Mouse (Mus musculus) intestine, postnatal 0 days (tissue): ENCODE data around the gene Hivep3. TPM values are rescaled to one million over a fixed set of nuclear protein-coding genes. Genes with fewer than 3 reads are reported as not detected.

Source experiments
- ATAC-seq: fragments of 200-750 bp; cut with Nextera tagmentation; 2 replicates; pipeline ENCODE4 v1.8.0; 2017; ENCODE audit warnings: mild to moderate bottlenecking, moderate TSS enrichment, moderate library complexity
- H3K27ac ChIP-seq: fragments of 300-500 bp; sonication (generic); 2 replicates; pipeline ENCODE4 v1.5.1; 2014; ENCODE audit warnings: mild to moderate bottlenecking, low read depth, low read length, moderate library complexity
- H3K27me3 ChIP-seq: fragments of 300-500 bp; sonication (generic); replicated peaks from 2 replicates; pipeline ENCODE4 v1.6.1; 2014; ENCODE audit warnings: low read length, mixed read lengths; ENCODE audit not compliant: control insufficient read depth, insufficient read depth
- H3K36me3 ChIP-seq: fragments of 300-500 bp; sonication (generic); 2 replicates; pipeline ENCODE4 v1.6.1; 2014; ENCODE audit warnings: mild to moderate bottlenecking, moderate library complexity; ENCODE audit not compliant: control insufficient read depth, insufficient read depth
- H3K4me1 ChIP-seq: fragments of 300-500 bp; sonication (generic); replicated peaks from 2 replicates; pipeline ENCODE4 v1.6.1; 2014; ENCODE audit warnings: antibody characterized with exemption, low read length, mixed read lengths; ENCODE audit not compliant: control insufficient read depth, insufficient read depth
- H3K4me2 ChIP-seq: fragments of 300-500 bp; sonication (generic); replicated peaks from 2 replicates; pipeline ENCODE4 v1.6.1; 2014; ENCODE audit warnings: low read depth, mild to moderate bottlenecking, moderate library complexity
- H3K4me3 ChIP-seq: fragments of 300-500 bp; sonication (generic); 2 replicates; pipeline ENCODE4 v1.5.1; 2014; ENCODE audit warnings: low read depth, low read length
- H3K9ac ChIP-seq: fragments of 300-500 bp; sonication (generic); 2 replicates; pipeline ENCODE4 v1.6.1; 2014; ENCODE audit warnings: mild to moderate bottlenecking, low read depth, low read length
- H3K9me3 ChIP-seq: fragments of 300-500 bp; sonication (generic); 2 replicates; pipeline ENCODE4 v1.6.1; 2016; ENCODE audit warnings: mixed run types; ENCODE audit not compliant: control insufficient read depth
- CTCF ChIP-seq: sonication (generic); IDR thresholded peaks from 2 replicates; pipeline ENCODE4 v1.5.1; 2016; ENCODE audit warnings: low read depth, mild to moderate bottlenecking, control low read depth, antibody characterized with exemption, moderate library complexity
- WGBS: fragments of 180-500 bp; shearing (Covaris S2); extraction: QIAGEN DNeasy Blood & Tissue Kit; methylation state at CpG from one replicate; pipeline ENCODE4 v1.1.7; 2014; 5-methylcytosine and 5-hydroxymethylcytosine counted together
- polyA plus RNA-seq: library from polyadenylated mRNA; unstranded; fragments of >200 nt; fragmentation: Nextera tagmentation; extraction: Ambion mirVana; gene quantifications from 2 replicates; pipeline ENCODE4 v1.2.1, GENCODE M21; 2015

The Hivep3 gene
- polyA plus RNA-seq, 1 experiment from 2014 or later: 4.1 TPM

- H3K27me3 ChIP-seq: no peaks in the 10 kb centered on the region
- no peak overlapping the region for H3K4me3 ChIP-seq
- no peak overlapping the region for H3K9ac ChIP-seq
- ATAC-seq: no peak
- H3K9me3 ChIP-seq: no peaks in the 10 kb centered on the region
- TF ChIP-seq CTCF: no peak
- WGBS: 61% methylated on average over 9 of the region's 9 CpGs
- H3K4me2 ChIP-seq: no peak overlapping the region
- no peaks in the 10 kb centered on the region for H3K4me1 ChIP-seq
- H3K27ac ChIP-seq: no peak overlapping the region
- no peaks in the 10 kb centered on the region for H3K36me3 ChIP-seq
These were observed 320.6 kb downstream of the Hivep3 start for GRCm38 (mm10) chr4:120054145-120054544.

GRCm38 (mm10) chr4:120056451-120056850, 322.9 kb downstream of the Hivep3 start:
- Histone ChIP-seq H3K36me3 (no peaks in the 10 kb centered on the region), H3K4me2 (no peak overlapping the region), H3K4me3 (no peak overlapping the region), H3K9me3 (no peaks in the 10 kb centered on the region), H3K9ac (no peak overlapping the region), H3K4me1 (no peaks in the 10 kb centered on the region), H3K27ac (no peak overlapping the region), H3K27me3 (no peaks in the 10 kb centered on the region)
- ATAC-seq: no peak
- no peak for TF ChIP-seq CTCF
- WGBS: 91% methylated on average over 9 of the region's 9 CpGs

- Histone ChIP-seq H3K27me3 (no peaks in the 10 kb centered on the region), H3K36me3 (no peaks in the 10 kb centered on the region), H3K4me3 (no peak overlapping the region), H3K9ac (no peak overlapping the region), H3K4me2 (no peak overlapping the region), H3K4me1 (no peaks in the 10 kb centered on the region), H3K27ac (no peak overlapping the region), H3K9me3 (no peaks in the 10 kb centered on the region)
- WGBS: 75% methylated on average over 8 of the region's 8 CpGs
- 0 out of 2 replicates have a peak, but pooled peaks have one; percentile 15 for TF ChIP-seq CTCF
- ATAC-seq: no peak
These were observed 323.9 kb downstream of the Hivep3 start for GRCm38 (mm10) chr4:120057529-120057928.

GRCm38 (mm10) chr4:120058157-120058556, 324.6 kb downstream of the Hivep3 start:
- Histone ChIP-seq H3K27me3 (no peaks in the 10 kb centered on the region), H3K4me2 (no peak overlapping the region), H3K9ac (no peak overlapping the region), H3K4me3 (no peak overlapping the region), H3K27ac (no peak overlapping the region), H3K9me3 (no peaks in the 10 kb centered on the region), H3K4me1 (no peaks in the 10 kb centered on the region), H3K36me3 (no peaks in the 10 kb centered on the region)
- ATAC-seq: no peak
- TF ChIP-seq CTCF: no peak
- WGBS: 86% methylated on average over 3 of the region's 3 CpGs

GRCm38 (mm10) chr4:120058794-120059193, 325.2 kb downstream of the Hivep3 start:
- Histone ChIP-seq H3K27me3 (no peaks in the 10 kb centered on the region), H3K4me2 (no peak overlapping the region), H3K9ac (no peak overlapping the region), H3K36me3 (no peaks in the 10 kb centered on the region), H3K4me3 (no peak overlapping the region), H3K27ac (no peak overlapping the region), H3K9me3 (no peaks in the 10 kb centered on the region), H3K4me1 (no peaks in the 10 kb centered on the region)
- no peak for ATAC-seq
- TF ChIP-seq CTCF: no peak
- WGBS: 66% methylated on average over 10 of the region's 10 CpGs

- Histone ChIP-seq H3K4me2 (no peak overlapping the region), H3K36me3 (no peaks in the 10 kb centered on the region), H3K4me1 (no peaks in the 10 kb centered on the region), H3K9ac (no peak overlapping the region), H3K4me3 (no peak overlapping the region), H3K27ac (no peak overlapping the region), H3K9me3 (no peaks in the 10 kb centered on the region), H3K27me3 (no peaks in the 10 kb centered on the region)
- no peak for ATAC-seq
- WGBS: 85% methylated on average over 6 of the region's 6 CpGs
- TF ChIP-seq CTCF: no peak
These were observed 328.1 kb downstream of the Hivep3 start for GRCm38 (mm10) chr4:120061727-120062126.

- WGBS: 72% methylated on average over 6 of the region's 6 CpGs
- Histone ChIP-seq H3K9ac (no peak overlapping the region), H3K4me2 (no peak overlapping the region), H3K27ac (no peak overlapping the region), H3K4me1 (no peaks in the 10 kb centered on the region), H3K27me3 (no peaks in the 10 kb centered on the region), H3K36me3 (no peaks in the 10 kb centered on the region), H3K9me3 (no peaks in the 10 kb centered on the region), H3K4me3 (no peak overlapping the region)
- no peak for ATAC-seq
- no peak for TF ChIP-seq CTCF
These were observed 328.6 kb downstream of the Hivep3 start for GRCm38 (mm10) chr4:120062198-120062597.
